Mouse (Mus musculus) layer of hippocampus, adult 11-12 months (tissue): ENCODE data around the gene Gm14435.
"Not testable (repeated sequence)": the region's sequence is repeated elsewhere in the genome, so short reads cannot be mapped to it uniquely, and the experiment has no call there.

ENCODE experiments used
- DNase-seq: peaks from one replicate; pipeline ENCODE4 v3.0.0; 2022; ENCODE audit warnings: low spot score

Gene Gm14435

DNA sequence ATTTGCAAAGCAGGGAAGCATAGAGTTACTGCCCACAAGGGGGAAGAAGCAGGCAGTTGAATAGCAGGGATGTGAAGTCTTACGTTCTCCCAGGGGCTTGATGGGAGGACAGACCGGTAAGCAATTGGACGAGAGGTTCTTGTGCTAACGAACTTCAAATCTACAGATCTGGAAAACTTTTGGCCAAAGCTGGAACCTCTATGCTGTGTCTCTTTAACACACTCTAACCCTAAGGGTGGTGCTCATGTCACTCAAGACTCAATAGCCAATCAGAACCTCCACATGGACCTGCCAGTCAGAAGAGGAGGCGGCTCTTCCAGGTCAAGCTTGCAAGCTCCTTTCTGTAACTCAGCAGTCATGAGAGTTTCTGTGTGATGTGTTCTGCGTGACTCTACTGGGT lies at the start of gene Gm14435:
Gene Gm14435, plus strand, starts transcription at position 301 of the 400 bp plus-strand sequence.
- DNase-seq, result not testable (repeated sequence)
